12 mouse cellular contexts compared by ENCODE assay signal in genomic region chr9:118053286-118053685, GRCm38 (mm10). TPM values are rescaled to one million over a fixed set of nuclear protein-coding genes. Genes with fewer than 3 reads are reported as not detected.
DNase-seq lines count a peak whose midpoint lies in the region; ATAC-seq and TF ChIP-seq lines count a peak whose summit lies in the region.
"Had no signal": no experiment of that assay in that cellular context is flagged by ENCODE, and none has a peak within 500 bp of the region (broad histone marks: within the 10 kb centered on the region; RNA-seq: fewer than 3 reads in every experiment).

No protein-coding gene starts in this region.

- no peak overlapping the region for H3K27ac ChIP-seq in forebrain, embryonic 14.5 days (ENCODE audit: low read depth, low read length)
- no peak overlapping the region for H3K27ac ChIP-seq in forebrain, embryonic 12.5 days
- no peak overlapping the region for H3K27ac ChIP-seq in thymus, adult 2 months (ENCODE audit: control insufficient read depth, insufficient read depth, low read length)
- H3K27ac ChIP-seq: limb, embryonic 13.5 days; neural tube, embryonic 13.5 days had no signal

- H3K9ac ChIP-seq in forebrain, embryonic 14.5 days (ENCODE audit: low read length), result no peak overlapping the region
- no peak overlapping the region for H3K9ac ChIP-seq in forebrain, embryonic 12.5 days
- H3K9ac ChIP-seq: limb, embryonic 13.5 days; neural tube, embryonic 13.5 days had no signal

- WGBS in forebrain, embryonic 14.5 days, result 44% methylated on average over 1 of the region's 1 CpGs
- WGBS in forebrain, embryonic 12.5 days, result 55% methylated on average over 1 of the region's 1 CpGs
- WGBS in lung, adult 2 months, result 16% methylated on average over 1 of the region's 1 CpGs
- 42% methylated on average over 1 of the region's 1 CpGs for WGBS in thymus, adult 2 months

- TF ChIP-seq POLR2A in lung, adult 2 months (IDR thresholded peaks at IDR 0.05; ENCODE audit: borderline replicate concordance, extremely low read depth, low read depth, low read length), result no peak
- no peak for TF ChIP-seq POLR2A in thymus, adult 2 months (IDR thresholded peaks at IDR 0.05; ENCODE audit: control insufficient read depth, extremely low read depth, insufficient read depth, low read length, poor library complexity)

- no peaks in the 10 kb centered on the region for H3K4me1 ChIP-seq in forebrain, embryonic 14.5 days (ENCODE audit: control insufficient read depth, insufficient read depth, low read length)
- no peaks in the 10 kb centered on the region for H3K4me1 ChIP-seq in forebrain, embryonic 12.5 days
- H3K4me1 ChIP-seq in lung, adult 2 months (ENCODE audit: control insufficient read depth, insufficient read depth, low read length), result no peaks in the 10 kb centered on the region
- no peaks in the 10 kb centered on the region for H3K4me1 ChIP-seq in thymus, adult 2 months (replicated peaks; ENCODE audit: control insufficient read depth, insufficient read depth, low read length)
- H3K4me1 ChIP-seq: limb, embryonic 13.5 days; neural tube, embryonic 13.5 days had no signal

- ATAC-seq in forebrain, embryonic 14.5 days, result no peak
- ATAC-seq in forebrain, embryonic 12.5 days (ENCODE audit: low FRiP score), result no peak

- H3K4me3 ChIP-seq in forebrain, embryonic 14.5 days (ENCODE audit: low read depth, low read length), result no peak overlapping the region
- H3K4me3 ChIP-seq in forebrain, embryonic 12.5 days (replicated peaks), result no peak overlapping the region
- H3K4me3 ChIP-seq in lung, adult 2 months (replicated peaks; ENCODE audit: extremely low read depth, low read depth, low read length), result no peak overlapping the region
- H3K4me3 ChIP-seq in thymus, adult 2 months (ENCODE audit: control insufficient read depth, insufficient read depth, low read length), result no peak overlapping the region
- H3K4me3 ChIP-seq: limb, embryonic 13.5 days; neural tube, embryonic 13.5 days had no signal

- peak; percentile 72 for DNase-seq in forebrain, embryonic 14.5 days (ENCODE audit: low spot score)
- no peak for DNase-seq in lung, adult 2 months
- no peak for DNase-seq in lung, postnatal 14 days
- peak; percentile 46 for DNase-seq in embryo, embryonic 11 days
- peak; percentile 14 for DNase-seq in skeletal muscle tissue, adult 2 months (ENCODE audit: low read depth, low spot score)
- DNase-seq in cerebellum, postnatal 4 days (ENCODE audit: low spot score in 2 of 2), result no peak
- no peak for DNase-seq in thymus, adult 2 months
- DNase-seq: cerebellum, adult 11 months; thymus, postnatal 14 days had no signal

- H3K36me3 ChIP-seq in forebrain, embryonic 14.5 days (ENCODE audit: control insufficient read depth, insufficient read depth, low read length), result peaks cover 40% of the 10 kb centered on the region
- peaks cover 31% of the 10 kb centered on the region for H3K36me3 ChIP-seq in forebrain, embryonic 12.5 days (replicated peaks)
- H3K36me3 ChIP-seq in thymus, adult 2 months (ENCODE audit: control insufficient read depth, insufficient read depth, low read length), result peaks cover 60% of the 10 kb centered on the region

- H3K9me3 ChIP-seq in forebrain, embryonic 14.5 days (replicated peaks; ENCODE audit: control insufficient read depth, low read length), result no peaks in the 10 kb centered on the region
- no peaks in the 10 kb centered on the region for H3K9me3 ChIP-seq in forebrain, embryonic 12.5 days
- H3K9me3 ChIP-seq: limb, embryonic 13.5 days; neural tube, embryonic 13.5 days had no signal

- H3K27me3 ChIP-seq in forebrain, embryonic 14.5 days (replicated peaks; ENCODE audit: control insufficient read depth, insufficient read depth, low read length), result no peaks in the 10 kb centered on the region
- H3K27me3 ChIP-seq in forebrain, embryonic 12.5 days, result no peaks in the 10 kb centered on the region
- H3K27me3 ChIP-seq in thymus, adult 2 months (ENCODE audit: control insufficient read depth, insufficient read depth, low read length), result no peaks in the 10 kb centered on the region
- H3K27me3 ChIP-seq: limb, embryonic 13.5 days; neural tube, embryonic 13.5 days had no signal

- H3K4me2 ChIP-seq in forebrain, embryonic 14.5 days (ENCODE audit: low read length), result no peak overlapping the region
- H3K4me2 ChIP-seq in forebrain, embryonic 12.5 days, result no peak overlapping the region
- H3K4me2 ChIP-seq: limb, embryonic 13.5 days; neural tube, embryonic 13.5 days had no signal

- peak; percentile 22; the same call in 1 of the 2 replicates for TF ChIP-seq CTCF in lung, adult 2 months (IDR thresholded peaks at IDR 0.05; ENCODE audit: insufficient read depth, low read length)
- TF ChIP-seq CTCF in thymus, adult 2 months (IDR thresholded peaks at IDR 0.05; ENCODE audit: borderline replicate concordance, control insufficient read depth, extremely low read depth, insufficient read depth, low read length, poor library complexity), result no peak

RNA-seq across cellular contexts. Expression of gene Azi2, which starts 13.0 kb away (rescaled TPM):
- polyA plus RNA-seq in forebrain, embryonic 14.5 days (2014; fragmentation: Nextera tagmentation; extraction: Ambion mirVana), result 76.7 and 88.1 TPM in 2 replicates
- 81.6 and 81.7 TPM in 2 replicates for polyA plus RNA-seq in forebrain, embryonic 12.5 days (2016; fragmentation: Nextera tagmentation; extraction: Ambion mirVana)
- 20.8 TPM in 2 replicates for polyA plus RNA-seq in lung, adult 2 months (2012; rRNA removed)
- polyA plus RNA-seq in thymus, adult 2 months (2012; rRNA removed), result 32.0 and 35.1 TPM in 2 replicates

Comparison
In these comparisons a context has a peak if more than half of its experiments do, and no peak if none do; other contexts are left out.
1. DNase-seq: peak in forebrain, embryonic 14.5 days (single experiment), embryo, embryonic 11 days (single experiment) and skeletal muscle tissue, adult 2 months (single experiment); none in lung, adult 2 months (single experiment), lung, postnatal 14 days (single experiment), cerebellum, postnatal 4 days (0 of 2) and thymus, adult 2 months (single experiment).